Comparison of ENCODE assay signal across 8 mouse cellular contexts in genomic region chr7:29391761-29392512, GRCm38 (mm10).
DNase-seq lines count a peak whose midpoint lies in the region; ATAC-seq and TF ChIP-seq lines count a peak whose summit lies in the region.

No protein-coding gene starts in this region.

- no peak overlapping the region for H3K4me2 ChIP-seq in heart, embryonic 11.5 days
- peak overlapping the region; percentile 14 for H3K4me2 ChIP-seq in forebrain, embryonic 15.5 days (replicated peaks)
- no peak overlapping the region for H3K4me2 ChIP-seq in kidney, embryonic 16.5 days (replicated peaks; ENCODE audit: low read depth, low read length)

- H3K9me3 ChIP-seq in heart, embryonic 11.5 days (replicated peaks; ENCODE audit: control insufficient read depth, low read length): no peaks in the 10 kb centered on the region
- no peaks in the 10 kb centered on the region for H3K9me3 ChIP-seq in MEL (replicated peaks; ENCODE audit: insufficient read depth, low read length)
- H3K9me3 ChIP-seq in forebrain, embryonic 15.5 days: no peaks in the 10 kb centered on the region
- H3K9me3 ChIP-seq in kidney, embryonic 16.5 days (ENCODE audit: low read length): no peaks in the 10 kb centered on the region

- no peak overlapping the region for H3K9ac ChIP-seq in heart, embryonic 11.5 days (ENCODE audit: low read depth, low read length)
- 0 out of 2 replicates have a peak overlapping the region, but pooled peaks have one; percentile 5 for H3K9ac ChIP-seq in MEL (ENCODE audit: control insufficient read depth, low read depth, low read length, poor library complexity, severe bottlenecking)
- H3K9ac ChIP-seq in forebrain, embryonic 15.5 days (replicated peaks): no peak overlapping the region
- H3K9ac ChIP-seq in kidney, embryonic 16.5 days (replicated peaks; ENCODE audit: low read length): no peak overlapping the region

- no peak for TF ChIP-seq EP300 in MEL (IDR thresholded peaks at IDR 0.05; ENCODE audit: low read depth in 1 of 2, low read length in 2 of 2)

- DNase-seq in heart, adult 8-10 months (ENCODE audit: low spot score): peak; percentile 13
- peak; percentile 35 for DNase-seq in MEL (ENCODE audit: low read depth, low spot score)
- peak; percentile 47 for DNase-seq in lung, postnatal 14 days
- no peak for DNase-seq in thymus, postnatal 4 days

- TF ChIP-seq POLR2A in MEL (IDR thresholded peaks at IDR 0.05; ENCODE audit: control insufficient read depth in 1 of 2, insufficient read depth in 1 of 2, low read depth in 1 of 2, low read length in 2 of 2, poor library complexity in 1 of 2): no peak

- TF ChIP-seq CTCF in MEL (IDR thresholded peaks at IDR 0.05 in 2 of 3, conservative IDR thresholded peaks at IDR 0.05 in 1 of 3; ENCODE audit: control insufficient read depth in 1 of 3, insufficient read depth in 1 of 3, low read depth in 2 of 3, low read length in 3 of 3, poor library complexity in 1 of 3, severe bottlenecking in 1 of 3): no peak

- no peaks in the 10 kb centered on the region for H3K79me2 ChIP-seq in MEL (ENCODE audit: control insufficient read depth, insufficient read depth, low read length, poor library complexity)

- no peak for ATAC-seq in heart, embryonic 11.5 days (replicated peaks; ENCODE audit: insufficient number of reproducible peaks, low FRiP score, low TSS enrichment)
- peak; percentile 42 for ATAC-seq in forebrain, embryonic 15.5 days (replicated peaks)
- no peak for ATAC-seq in erythroblast, adult 5-6 weeks (replicated peaks; ENCODE audit: low FRiP score, poor library complexity, severe bottlenecking)
- no peak for ATAC-seq in kidney, embryonic 16.5 days (ENCODE audit: low FRiP score, low TSS enrichment)

- no peak overlapping the region for H3K4me3 ChIP-seq in heart, embryonic 11.5 days (ENCODE audit: low read depth, low read length)
- H3K4me3 ChIP-seq in MEL (ENCODE audit: control insufficient read depth in 1 of 2, insufficient read depth in 1 of 2, low read depth in 2 of 2, low read length in 2 of 2): 0 out of 4 replicates have a peak overlapping the region, but pooled peaks of 1 of the 2 experiments have one; percentile 2
- no peak overlapping the region for H3K4me3 ChIP-seq in forebrain, embryonic 15.5 days
- H3K4me3 ChIP-seq in kidney, embryonic 16.5 days (ENCODE audit: low read length): no peak overlapping the region

- no peak for TF ChIP-seq RAD21 in MEL (IDR thresholded peaks at IDR 0.05; ENCODE audit: low read depth, low read length)

- H3K27me3 ChIP-seq in heart, embryonic 11.5 days (ENCODE audit: control insufficient read depth, insufficient read depth, low read length): peaks cover 63% of the 10 kb centered on the region
- no peaks in the 10 kb centered on the region for H3K27me3 ChIP-seq in MEL (ENCODE audit: control insufficient read depth in 1 of 2, insufficient read depth in 2 of 2, low read length in 2 of 2)
- no peaks in the 10 kb centered on the region for H3K27me3 ChIP-seq in forebrain, embryonic 15.5 days
- H3K27me3 ChIP-seq in kidney, embryonic 16.5 days (ENCODE audit: insufficient read depth, low read length): no peaks in the 10 kb centered on the region

- no peaks in the 10 kb centered on the region for H3K36me3 ChIP-seq in heart, embryonic 11.5 days (ENCODE audit: control insufficient read depth, insufficient read depth, low read length)
- peaks cover 0 to 35% of the 10 kb centered on the region in 2 experiments; a peak in 2 of 4 replicates for H3K36me3 ChIP-seq in MEL (ENCODE audit: control insufficient read depth in 1 of 2, insufficient read depth in 2 of 2, low read length in 2 of 2)
- peaks cover 11% of the 10 kb centered on the region; the same call in 1 of the 2 replicates for H3K36me3 ChIP-seq in forebrain, embryonic 15.5 days
- H3K36me3 ChIP-seq in kidney, embryonic 16.5 days (ENCODE audit: insufficient read depth, low read length): peaks cover 28% of the 10 kb centered on the region

- 0 out of 2 replicates have a peak, but pooled peaks cover 2% of the 10 kb centered on the region for H3K4me1 ChIP-seq in heart, embryonic 11.5 days (ENCODE audit: control insufficient read depth, insufficient read depth, low read length)
- H3K4me1 ChIP-seq in MEL (ENCODE audit: control insufficient read depth in 1 of 2, insufficient read depth in 2 of 2, low read length in 2 of 2): peaks cover 20 to 43% of the 10 kb centered on the region in 2 experiments
- peaks cover 39% of the 10 kb centered on the region for H3K4me1 ChIP-seq in forebrain, embryonic 15.5 days
- no peaks in the 10 kb centered on the region for H3K4me1 ChIP-seq in kidney, embryonic 16.5 days (ENCODE audit: insufficient read depth, low read length)

- 81% methylated on average over 25 of the region's 25 CpGs for WGBS in heart, embryonic 11.5 days (ENCODE audit: insufficient replicate concordance)
- WGBS in forebrain, embryonic 15.5 days: 49% methylated on average over 25 of the region's 25 CpGs
- WGBS in kidney, embryonic 16.5 days: 76% methylated on average over 25 of the region's 25 CpGs

- no peak overlapping the region for H3K27ac ChIP-seq in heart, embryonic 11.5 days (ENCODE audit: low read depth, low read length)
- H3K27ac ChIP-seq in MEL (ENCODE audit: control insufficient read depth, low read depth, low read length): peak overlapping the region; percentile 72
- peak overlapping the region; percentile 78 for H3K27ac ChIP-seq in forebrain, embryonic 15.5 days (replicated peaks)
- no peak overlapping the region for H3K27ac ChIP-seq in kidney, embryonic 16.5 days (ENCODE audit: low read length)

TF ChIP-seq in MEL, 35 proteins besides CTCF, POLR2A, EP300 and RAD21:
- TF ChIP-seq HCFC1 (IDR thresholded peaks at IDR 0.05; ENCODE audit: low read depth, low read length): no peak
- TF ChIP-seq MEF2A (IDR thresholded peaks at IDR 0.05; ENCODE audit: extremely low read depth, insufficient replicate concordance, low read depth, low read length, poor library complexity, severe bottlenecking): no peak
- TF ChIP-seq BHLHE40 (IDR thresholded peaks at IDR 0.05; ENCODE audit: borderline replicate concordance, low read depth, low read length): 0 out of 2 replicates have a peak, but pooled peaks have one; percentile 18
- no peak for TF ChIP-seq MYC (IDR thresholded peaks at IDR 0.05; ENCODE audit: low read depth, low read length)
- TF ChIP-seq KAT2A (conservative IDR thresholded peaks at IDR 0.05; ENCODE audit: low read depth, low read length): no peak
- TF ChIP-seq SMC3 (IDR thresholded peaks at IDR 0.05; ENCODE audit: low read depth, low read length): no peak
- 0 out of 2 replicates have a peak, but pooled peaks have one; percentile 13 for TF ChIP-seq TCF12 (IDR thresholded peaks at IDR 0.05; ENCODE audit: low read depth, low read length)
- no peak for TF ChIP-seq USF1 (IDR thresholded peaks at IDR 0.05; ENCODE audit: low read depth, low read length)
- TF ChIP-seq CHD2 (IDR thresholded peaks at IDR 0.05; ENCODE audit: low read length): no peak
- TF ChIP-seq SIN3A (IDR thresholded peaks at IDR 0.05; ENCODE audit: low read length): 0 out of 2 replicates have a peak, but pooled peaks have one; percentile 18
- TF ChIP-seq ZKSCAN1 (IDR thresholded peaks at IDR 0.05; ENCODE audit: low read depth, low read length): no peak
- no peak for TF ChIP-seq ETS1 (IDR thresholded peaks at IDR 0.05; ENCODE audit: low read depth, low read length)

Comparison
In these comparisons a context has a peak if more than half of its experiments do, and no peak if none do; other contexts are left out.
1. H3K27ac ChIP-seq: peak in MEL (single experiment) and forebrain, embryonic 15.5 days (single experiment); none in heart, embryonic 11.5 days (single experiment) and kidney, embryonic 16.5 days (single experiment).